Mouse (Mus musculus): ENCODE measurements at regions not wholly inside any gene's neighbourhood (a gene's known extent, or its start where the extent isn't known, plus 50 kb on each side); places are given as distances from the start of the nearest gene placed in this dataset.

- TF ChIP-seq CTCF (conservative IDR thresholded peaks at IDR 0.05; ENCODE audit: low read length) (no peak), NANOG (IDR thresholded peaks at IDR 0.05; ENCODE audit: borderline replicate concordance, low read length) (no peak)
Observed at GRCm38 (mm10) chr12:78097692-78098091, 96.3 kb upstream of the Gm6657 start.

All from E14TG2a.4 (cell line).